Mouse (Mus musculus) hematopoietic multipotent progenitor cell, adult 10-12 weeks (in vitro differentiated cells): ENCODE data around the gene Slc16a9. TPM values are rescaled to one million over a fixed set of nuclear protein-coding genes. Genes with fewer than 3 reads are reported as not detected.

ENCODE experiments used
- polyA plus RNA-seq: library from polyadenylated mRNA; stranded (reverse); fragments of >175 nt; gene quantifications from 2 replicates; pipeline ENCODE4 v1.2.3, GENCODE M21; 2012; ENCODE audit warnings: low replicate concordance

Gene Slc16a9
- polyA plus RNA-seq = 1.2 and 1.5 TPM in 2 replicates

DNA sequence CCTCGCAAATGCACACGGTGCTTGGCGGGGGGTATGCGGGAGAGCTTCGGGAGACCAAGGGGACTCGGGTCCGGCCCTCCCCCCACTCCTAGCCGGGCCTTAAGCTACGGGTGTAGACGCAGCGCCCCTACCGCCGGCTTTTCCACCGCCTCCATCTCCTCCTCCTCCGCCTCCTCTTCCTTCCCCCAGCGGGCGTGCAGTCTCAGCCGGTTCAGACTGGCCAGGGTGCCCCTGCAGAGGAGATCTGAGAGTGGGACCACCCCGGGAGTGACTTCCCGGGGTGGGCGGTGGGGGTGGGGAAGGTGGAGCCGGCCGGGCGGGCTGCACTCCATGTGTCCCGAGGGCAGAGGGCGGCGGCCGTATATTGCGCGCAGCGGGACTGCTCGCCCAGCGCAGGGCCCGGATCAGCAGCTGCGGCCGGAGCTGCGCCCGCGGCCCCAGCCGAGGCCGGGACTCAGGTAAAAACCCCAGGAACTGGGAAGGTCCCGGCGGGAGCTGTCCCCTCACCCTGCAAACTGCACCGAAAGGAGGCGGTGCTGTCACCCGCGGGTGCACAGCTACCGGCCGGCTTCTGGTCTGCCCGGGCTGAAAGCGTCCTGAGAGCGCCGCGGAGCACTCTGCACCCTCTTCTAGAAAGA is at the start of gene Slc16a9:
Gene Slc16a9 (plus strand): TSS at position 180 of the 638 bp plus-strand sequence.

DNA sequence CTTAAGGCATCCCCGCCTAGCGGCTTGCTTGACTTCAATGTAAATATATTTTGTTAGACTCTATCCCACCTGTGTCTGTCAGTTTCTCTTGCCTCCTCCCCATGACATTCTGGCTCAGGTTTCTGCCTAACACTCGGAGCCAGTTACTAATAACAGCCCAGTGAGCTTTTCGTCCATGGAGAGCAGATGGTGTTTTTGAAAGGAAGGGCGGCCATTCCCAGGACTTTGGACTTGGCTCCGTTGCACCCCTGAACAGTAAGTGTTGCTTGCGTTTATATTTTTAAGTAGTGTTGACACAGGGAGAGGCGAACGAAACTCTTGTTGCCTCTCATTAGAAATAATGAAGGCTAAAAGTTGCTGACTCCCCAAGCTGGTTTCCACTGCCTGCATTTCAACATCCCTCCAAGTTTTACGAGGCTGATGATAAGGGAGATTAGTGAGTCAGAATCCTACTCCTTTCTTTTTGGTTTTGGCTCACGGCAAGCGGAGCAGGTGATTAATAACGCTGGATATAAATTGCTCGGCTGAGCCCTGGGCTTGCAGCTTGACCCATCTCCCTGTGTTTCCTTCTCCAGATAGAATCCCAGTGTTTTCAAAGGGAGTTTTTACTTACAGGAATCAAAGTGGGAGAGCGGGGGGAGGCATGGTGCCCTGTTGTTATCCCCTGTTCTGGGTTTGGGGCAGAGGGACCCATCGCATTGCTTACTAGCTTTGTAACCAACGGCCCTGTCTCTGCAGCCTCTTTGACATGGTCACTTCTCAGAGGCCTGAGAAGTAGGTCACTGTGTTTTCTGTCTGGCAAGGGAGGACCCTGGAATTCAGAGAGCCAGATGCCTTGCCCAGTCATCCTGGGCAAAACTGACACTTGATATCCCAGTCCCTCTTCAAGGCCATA is 40.1 kb upstream of the Slc16a9 start, which contains the start of gene Mrln:
Gene Mrln (plus strand): TSS at position 160 of the 895 bp plus-strand sequence.

Other genes starting within 250 kb of the Slc16a9 start
- gene Ccdc6, start 148.0 kb upstream of the Slc16a9 start, polyA plus RNA-seq = 21.0 and 29.4 TPM in 2 replicates
- gene Mrln, start 40.4 kb upstream of the Slc16a9 start, polyA plus RNA-seq = not detected in 2 replicates
- gene Fam13c, start 195.4 kb downstream of the Slc16a9 start, polyA plus RNA-seq = not detected in 2 replicates